Mouse (Mus musculus): Measurements from ENCODE around the gene Btf3. TPM values are rescaled to one million over a fixed set of nuclear protein-coding genes. Genes with fewer than 3 reads are reported as not detected.

Btf3 gene
- polyA plus RNA-seq, 1 experiment from 2014 or later: 584 TPM

- ATAC-seq: no peak
- H3K4me3 ChIP-seq (replicated peaks): no peak overlapping the region
- no peaks in the 10 kb centered on the region for H3K4me1 ChIP-seq (replicated peaks)
- H3K9ac ChIP-seq (replicated peaks): no peak overlapping the region
- H3K9me3 ChIP-seq: no peaks in the 10 kb centered on the region
- no peaks in the 10 kb centered on the region; the same call in 1 of the 2 replicates for H3K36me3 ChIP-seq
- 92% methylated on average over 11 of the region's 11 CpGs for WGBS
- no peaks in the 10 kb centered on the region for H3K27me3 ChIP-seq
- H3K4me2 ChIP-seq (replicated peaks): no peak overlapping the region
- H3K27ac ChIP-seq: no peak overlapping the region
These were observed 8.2 kb upstream of the Btf3 start for GRCm38 (mm10) chr13:98325034-98325433.

- no peak for ATAC-seq
- 91% methylated on average over 6 of the region's 6 CpGs for WGBS
- peak overlapping the region; percentile 75 for H3K4me2 ChIP-seq (replicated peaks)
These were observed 1.1 kb upstream of the Btf3 start for GRCm38 (mm10) chr13:98317911-98318310.

GRCm38 (mm10) chr13:98317246-98317677, 456 bp upstream of the Btf3 start:
- Histone ChIP-seq H3K36me3 (peaks cover 11% of the 10 kb centered on the region), H3K27ac (peak overlapping the region; percentile 90), H3K4me3 (replicated peaks) (peak overlapping the region; percentile 98), H3K9ac (replicated peaks) (peak overlapping the region; percentile 97), H3K9me3 (no peaks in the 10 kb centered on the region), H3K27me3 (no peaks in the 10 kb centered on the region), H3K4me2 (replicated peaks) (peak overlapping the region; percentile 75), H3K4me1 (replicated peaks) (peaks cover 27% of the 10 kb centered on the region)
- 0 out of 2 replicates have a peak, but pooled peaks have one; percentile 5 for ATAC-seq
- 2% methylated on average over 16 of the region's 16 CpGs for WGBS

More at GRCm38 (mm10) chr13:98317911-98318310, 1.1 kb upstream of the Btf3 start:
- peak overlapping the region; percentile 98; the same call in 1 of the 2 replicates for H3K4me3 ChIP-seq (replicated peaks)
- no peak overlapping the region for H3K9ac ChIP-seq (replicated peaks)
- no peak overlapping the region for H3K27ac ChIP-seq
- no peaks in the 10 kb centered on the region for H3K9me3 ChIP-seq
- peaks cover 7% of the 10 kb centered on the region for H3K36me3 ChIP-seq
- H3K27me3 ChIP-seq: no peaks in the 10 kb centered on the region
- H3K4me1 ChIP-seq (replicated peaks): peaks cover 27% of the 10 kb centered on the region

- WGBS: 2% methylated on average over 17 of the region's 17 CpGs
- H3K36me3 ChIP-seq: peaks cover 23% of the 10 kb centered on the region
- no peaks in the 10 kb centered on the region for H3K9me3 ChIP-seq
- peak overlapping the region; percentile 97 for H3K9ac ChIP-seq (replicated peaks)
- peaks cover 27% of the 10 kb centered on the region for H3K4me1 ChIP-seq (replicated peaks)
- no peaks in the 10 kb centered on the region for H3K27me3 ChIP-seq
- no peak for ATAC-seq
- H3K27ac ChIP-seq: peak overlapping the region; percentile 90
- peak overlapping the region; percentile 75 for H3K4me2 ChIP-seq (replicated peaks)
- H3K4me3 ChIP-seq (replicated peaks): peak overlapping the region; percentile 98
These were observed 696 bp downstream of the Btf3 start for GRCm38 (mm10) chr13:98316140-98316479.

GRCm38 (mm10) chr13:98315124-98315523, 1.7 kb downstream of the Btf3 start:
- H3K9me3 ChIP-seq: no peaks in the 10 kb centered on the region
- H3K9ac ChIP-seq (replicated peaks): no peak overlapping the region
- peak overlapping the region; percentile 75 for H3K4me2 ChIP-seq (replicated peaks)
- 82% methylated on average over 4 of the region's 4 CpGs for WGBS
- no peak overlapping the region for H3K27ac ChIP-seq
- ATAC-seq: no peak
- H3K4me1 ChIP-seq (replicated peaks): peaks cover 27% of the 10 kb centered on the region
- H3K36me3 ChIP-seq: peaks cover 33% of the 10 kb centered on the region
- no peaks in the 10 kb centered on the region for H3K27me3 ChIP-seq
- H3K4me3 ChIP-seq (replicated peaks): peak overlapping the region; percentile 98

- Histone ChIP-seq H3K36me3 (peaks cover 45% of the 10 kb centered on the region), H3K9ac (replicated peaks) (no peak overlapping the region), H3K4me3 (replicated peaks) (no peak overlapping the region), H3K9me3 (no peaks in the 10 kb centered on the region), H3K4me1 (replicated peaks) (peaks cover 27% of the 10 kb centered on the region), H3K4me2 (replicated peaks) (no peak overlapping the region), H3K27ac (no peak overlapping the region), H3K27me3 (no peaks in the 10 kb centered on the region)
- 88% methylated on average over 7 of the region's 7 CpGs for WGBS
- no peak for ATAC-seq
These were observed 3.2 kb downstream of the Btf3 start for GRCm38 (mm10) chr13:98313631-98314030.

- Histone ChIP-seq H3K9ac (replicated peaks) (no peak overlapping the region), H3K9me3 (no peaks in the 10 kb centered on the region), H3K4me2 (replicated peaks) (no peak overlapping the region), H3K4me3 (replicated peaks) (no peak overlapping the region), H3K27me3 (no peaks in the 10 kb centered on the region), H3K36me3 (peaks cover 55% of the 10 kb centered on the region), H3K4me1 (replicated peaks) (peaks cover 26% of the 10 kb centered on the region), H3K27ac (no peak overlapping the region)
- WGBS: 97% methylated on average over 5 of the region's 5 CpGs
- no peak for ATAC-seq
These were observed 5.2 kb downstream of the Btf3 start for GRCm38 (mm10) chr13:98311597-98311996.

- peaks cover 57% of the 10 kb centered on the region for H3K36me3 ChIP-seq
These were observed 8.1 kb downstream of the Btf3 start for GRCm38 (mm10) chr13:98308724-98309123.

GRCm38 (mm10) chr13:98308004-98308403, 8.8 kb downstream of the Btf3 start:
- Histone ChIP-seq H3K27me3 (no peaks in the 10 kb centered on the region), H3K4me2 (replicated peaks) (no peak overlapping the region), H3K4me3 (replicated peaks) (no peak overlapping the region), H3K27ac (no peak overlapping the region), H3K9ac (replicated peaks) (no peak overlapping the region), H3K36me3 (peaks cover 52% of the 10 kb centered on the region), H3K4me1 (replicated peaks) (peaks cover 8% of the 10 kb centered on the region), H3K9me3 (no peaks in the 10 kb centered on the region)
- 86% methylated on average over 5 of the region's 5 CpGs for WGBS
- ATAC-seq: no peak

More at GRCm38 (mm10) chr13:98308724-98309123, 8.1 kb downstream of the Btf3 start:
- H3K27ac ChIP-seq: no peak overlapping the region
- H3K9ac ChIP-seq (replicated peaks): no peak overlapping the region
- H3K27me3 ChIP-seq: no peaks in the 10 kb centered on the region
- H3K4me1 ChIP-seq (replicated peaks): peaks cover 11% of the 10 kb centered on the region
- WGBS: 89% methylated on average over 4 of the region's 4 CpGs
- H3K9me3 ChIP-seq: no peaks in the 10 kb centered on the region
- no peak overlapping the region for H3K4me2 ChIP-seq (replicated peaks)
- ATAC-seq: no peak
- H3K4me3 ChIP-seq (replicated peaks): no peak overlapping the region

- Histone ChIP-seq H3K4me1 (replicated peaks) (peaks cover 8% of the 10 kb centered on the region), H3K36me3 (peaks cover 43% of the 10 kb centered on the region), H3K27me3 (no peaks in the 10 kb centered on the region), H3K27ac (peak overlapping the region; percentile 31; the same call in 1 of the 2 replicates), H3K4me2 (replicated peaks) (no peak overlapping the region), H3K4me3 (replicated peaks) (no peak overlapping the region), H3K9ac (replicated peaks) (no peak overlapping the region), H3K9me3 (no peaks in the 10 kb centered on the region)
- ATAC-seq: no peak
- 58% methylated on average over 14 of the region's 14 CpGs for WGBS
These were observed 9.8 kb downstream of the Btf3 start for GRCm38 (mm10) chr13:98306852-98307475.

- 30% methylated on average over 5 of the region's 5 CpGs for WGBS
- H3K27me3 ChIP-seq: no peaks in the 10 kb centered on the region
- H3K4me2 ChIP-seq (replicated peaks): no peak overlapping the region
- peak overlapping the region; percentile 59 for H3K27ac ChIP-seq
- no peaks in the 10 kb centered on the region for H3K9me3 ChIP-seq
- H3K36me3 ChIP-seq: peaks cover 37% of the 10 kb centered on the region
- H3K9ac ChIP-seq (replicated peaks): no peak overlapping the region
- ATAC-seq: no peak
- H3K4me1 ChIP-seq (replicated peaks): peaks cover 8% of the 10 kb centered on the region
- no peak overlapping the region for H3K4me3 ChIP-seq (replicated peaks)
These were observed 10.4 kb downstream of the Btf3 start for GRCm38 (mm10) chr13:98306393-98306792.

GRCm38 (mm10) chr13:98305257-98305656, 11.5 kb downstream of the Btf3 start:
- no peak for ATAC-seq
- H3K36me3 ChIP-seq: peaks cover 26% of the 10 kb centered on the region

More at GRCm38 (mm10) chr13:98305257-98305656, 11.5 kb downstream of the Btf3 start:
- Histone ChIP-seq H3K4me2 (replicated peaks) (no peak overlapping the region), H3K4me3 (replicated peaks) (no peak overlapping the region), H3K9me3 (no peaks in the 10 kb centered on the region), H3K27me3 (no peaks in the 10 kb centered on the region), H3K4me1 (replicated peaks) (peaks cover 8% of the 10 kb centered on the region), H3K9ac (replicated peaks) (no peak overlapping the region), H3K27ac (no peak overlapping the region)
- WGBS: 88% methylated on average over 9 of the region's 9 CpGs
